Mouse (Mus musculus): ENCODE measurements at regions not wholly inside any gene's neighbourhood (a gene's known extent, or its start where the extent isn't known, plus 50 kb on each side); places are given as distances from the start of the nearest gene placed in this dataset.

GRCm38 (mm10) chr14:61898664-61899063 is 291.4 kb downstream of the Kcnrg start:
- Histone ChIP-seq H3K27me3 (ENCODE audit: control insufficient read depth, insufficient read depth, low read length, poor library complexity, severe bottlenecking) (no peaks in the 10 kb centered on the region), H3K36me3 (ENCODE audit: control insufficient read depth, insufficient read depth, low read length, poor library complexity, severe bottlenecking) (no peaks in the 10 kb centered on the region)
- DNase-seq (ENCODE audit: low read depth, low spot score): no peak

DNA sequence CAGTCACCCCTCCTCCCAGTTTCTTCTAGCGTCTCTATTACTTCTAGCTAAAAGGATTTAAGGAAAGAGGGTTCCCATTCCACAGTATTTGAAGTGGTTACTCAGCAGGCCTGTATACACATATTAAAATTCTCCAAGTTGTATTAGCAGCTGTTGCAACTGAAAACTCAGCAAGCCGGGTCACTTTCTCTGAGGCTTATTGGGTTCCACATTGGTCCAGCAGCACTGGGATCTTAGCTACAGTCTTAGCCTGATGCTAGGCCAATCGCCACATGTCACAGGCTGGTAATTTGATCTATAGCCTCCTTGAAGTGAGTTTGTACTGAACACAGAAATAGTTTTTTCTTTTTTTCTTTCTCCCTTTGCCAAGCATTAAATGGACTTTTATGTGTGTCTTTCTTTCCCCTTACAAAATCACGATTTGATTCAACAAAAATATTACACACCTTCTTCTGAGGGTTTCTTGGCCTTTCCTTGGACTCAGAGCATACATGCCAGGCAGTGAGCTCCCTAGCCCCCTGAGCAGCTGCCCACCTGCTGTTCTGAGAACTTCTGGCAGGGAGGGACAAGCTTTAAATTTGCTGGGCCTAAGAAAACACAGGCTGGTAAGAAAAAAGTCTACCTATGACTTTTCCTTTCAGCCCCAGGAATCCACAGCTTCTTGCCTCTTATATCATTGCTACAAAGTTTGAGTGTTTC is 297.3 kb downstream of the Kcnrg start:
- Histone ChIP-seq H3K36me3 (ENCODE audit: control insufficient read depth, insufficient read depth, low read length, poor library complexity, severe bottlenecking) (no peaks in the 10 kb centered on the region), H3K27me3 (ENCODE audit: control insufficient read depth, insufficient read depth, low read length, poor library complexity, severe bottlenecking) (no peaks in the 10 kb centered on the region)
- DNase-seq (ENCODE audit: low read depth, low spot score): no peak

DNA sequence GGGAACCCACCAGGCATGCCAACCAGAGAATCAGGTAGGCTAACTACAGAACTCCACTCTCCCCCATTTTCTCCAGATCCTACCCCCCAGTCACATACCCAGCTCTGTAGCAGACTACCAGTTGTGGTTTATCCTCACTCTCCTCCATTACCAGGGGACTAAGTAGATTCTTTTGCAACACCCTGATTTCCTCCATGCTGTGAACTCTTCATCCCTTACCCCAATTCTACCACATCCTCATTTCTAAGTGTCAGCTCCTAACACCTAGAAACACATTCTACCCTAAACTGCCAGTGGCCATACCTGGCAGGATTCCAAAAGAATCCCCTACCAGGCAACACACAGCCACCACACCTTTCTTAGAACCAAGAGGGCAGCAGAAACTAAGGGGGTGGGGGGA is 310.9 kb downstream of the Kcnrg start:
- no peak for DNase-seq (ENCODE audit: low read depth, low spot score)
- Histone ChIP-seq H3K27me3 (ENCODE audit: control insufficient read depth, insufficient read depth, low read length, poor library complexity, severe bottlenecking) (no peaks in the 10 kb centered on the region), H3K36me3 (ENCODE audit: control insufficient read depth, insufficient read depth, low read length, poor library complexity, severe bottlenecking) (no peaks in the 10 kb centered on the region)

GRCm38 (mm10) chr14:61931811-61932210 is 324.6 kb downstream of the Kcnrg start:
- Histone ChIP-seq H3K27me3 (ENCODE audit: control insufficient read depth, insufficient read depth, low read length, poor library complexity, severe bottlenecking) (no peaks in the 10 kb centered on the region), H3K36me3 (ENCODE audit: control insufficient read depth, insufficient read depth, low read length, poor library complexity, severe bottlenecking) (no peaks in the 10 kb centered on the region)
- DNase-seq (ENCODE audit: low read depth, low spot score): no peak

DNA sequence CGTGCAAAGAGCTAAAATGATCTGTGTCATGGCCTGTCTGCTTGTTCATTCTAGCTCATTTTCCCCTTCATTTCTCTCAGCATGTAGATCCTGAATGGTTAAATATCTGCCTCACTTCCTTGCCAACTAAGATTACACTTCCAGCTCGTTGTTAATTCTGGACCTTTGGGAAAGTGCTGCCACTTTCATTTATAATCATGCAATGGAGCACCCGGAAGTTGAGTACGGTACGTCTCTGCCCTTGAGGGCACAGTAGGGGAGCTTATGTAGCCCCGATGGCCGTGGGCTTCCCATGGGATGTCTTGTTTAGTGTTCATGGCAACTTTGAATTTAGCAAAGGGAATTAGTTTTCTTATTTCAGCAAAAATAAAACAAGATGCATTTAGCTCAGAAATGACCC is 334.4 kb downstream of the Kcnrg start:
- H3K36me3 ChIP-seq (ENCODE audit: control insufficient read depth, insufficient read depth, low read length, poor library complexity, severe bottlenecking): no peaks in the 10 kb centered on the region
- DNase-seq (ENCODE audit: low read depth, low spot score): no peak
- no peaks in the 10 kb centered on the region for H3K27me3 ChIP-seq (ENCODE audit: control insufficient read depth, insufficient read depth, low read length, poor library complexity, severe bottlenecking)

DNA sequence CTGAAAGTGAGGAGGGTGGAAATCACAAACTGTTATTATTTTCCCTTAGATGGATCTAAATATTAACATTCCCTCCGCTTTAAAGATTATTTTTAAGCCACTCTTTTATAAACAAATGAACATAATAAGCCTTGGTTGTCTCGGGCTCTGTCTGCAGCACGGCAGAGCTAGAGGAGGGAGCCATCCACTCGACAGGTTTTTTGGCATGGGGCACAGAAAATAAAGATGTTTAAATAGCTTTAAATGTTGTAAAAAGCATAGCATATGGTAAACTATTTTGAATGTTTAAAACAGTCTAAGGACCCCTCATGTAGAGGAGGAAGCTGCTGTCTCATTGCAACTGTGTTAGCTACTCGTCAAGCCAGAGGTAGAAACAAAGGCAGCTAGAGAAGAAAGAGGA is 338.4 kb downstream of the Kcnrg start:
- no peaks in the 10 kb centered on the region for H3K36me3 ChIP-seq (ENCODE audit: control insufficient read depth, insufficient read depth, low read length, poor library complexity, severe bottlenecking)

GRCm38 (mm10) chr14:61949446-61949845 is 342.2 kb downstream of the Kcnrg start:
- no peak for DNase-seq (ENCODE audit: low read depth, low spot score)
- no peaks in the 10 kb centered on the region; the same call in 1 of the 2 replicates for H3K27me3 ChIP-seq (ENCODE audit: control insufficient read depth, insufficient read depth, low read length, poor library complexity, severe bottlenecking)
- no peaks in the 10 kb centered on the region for H3K36me3 ChIP-seq (ENCODE audit: control insufficient read depth, insufficient read depth, low read length, poor library complexity, severe bottlenecking)

More for the DNA sequence above, 338.4 kb downstream of the Kcnrg start:
- H3K27me3 ChIP-seq (ENCODE audit: control insufficient read depth, insufficient read depth, low read length, poor library complexity, severe bottlenecking): no peaks in the 10 kb centered on the region; the same call in 1 of the 2 replicates
- DNase-seq (ENCODE audit: low read depth, low spot score): no peak

- no peaks in the 10 kb centered on the region; the same call in 1 of the 2 replicates for H3K27me3 ChIP-seq (ENCODE audit: control insufficient read depth, insufficient read depth, low read length, poor library complexity, severe bottlenecking)
- no peak for DNase-seq (ENCODE audit: low read depth, low spot score)
Observed at GRCm38 (mm10) chr14:61950004-61950403, 342.4 kb upstream of the Rnaseh2b start.

GRCm38 (mm10) chr14:61953029-61953428 is 339.4 kb upstream of the Rnaseh2b start:
- Histone ChIP-seq H3K36me3 (ENCODE audit: control insufficient read depth, insufficient read depth, low read length, poor library complexity, severe bottlenecking) (no peaks in the 10 kb centered on the region), H3K27me3 (ENCODE audit: control insufficient read depth, insufficient read depth, low read length, poor library complexity, severe bottlenecking) (no peaks in the 10 kb centered on the region)
- no peak for DNase-seq (ENCODE audit: low read depth, low spot score)

More at GRCm38 (mm10) chr14:61950004-61950403, 342.4 kb upstream of the Rnaseh2b start:
- H3K36me3 ChIP-seq (ENCODE audit: control insufficient read depth, insufficient read depth, low read length, poor library complexity, severe bottlenecking): no peaks in the 10 kb centered on the region

DNA sequence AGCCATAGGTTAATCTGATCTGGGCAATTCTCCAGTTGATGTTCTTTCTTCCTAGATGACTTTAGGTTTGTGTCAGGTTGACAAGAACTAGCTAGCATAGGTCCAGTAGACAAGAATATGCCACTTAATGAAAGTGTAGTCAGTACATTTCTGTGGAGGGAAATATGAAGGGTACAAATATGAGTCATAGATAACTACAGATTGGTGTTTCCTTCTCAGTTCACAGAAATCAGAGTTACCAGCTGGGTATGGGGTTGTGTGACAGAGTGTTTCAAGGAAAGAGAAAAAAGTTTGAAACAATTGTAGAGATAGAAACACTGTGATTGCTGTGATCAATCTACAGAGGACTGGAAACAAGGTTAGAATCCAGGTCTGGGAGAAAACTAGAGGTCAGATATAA is 337.0 kb upstream of the Rnaseh2b start:
- DNase-seq (ENCODE audit: low read depth, low spot score): no peak
- H3K27me3 ChIP-seq (ENCODE audit: control insufficient read depth, insufficient read depth, low read length, poor library complexity, severe bottlenecking): no peaks in the 10 kb centered on the region
- no peaks in the 10 kb centered on the region for H3K36me3 ChIP-seq (ENCODE audit: control insufficient read depth, insufficient read depth, low read length, poor library complexity, severe bottlenecking)

GRCm38 (mm10) chr14:61960243-61960957 is 332.0 kb upstream of the Rnaseh2b start:
- Histone ChIP-seq H3K36me3 (ENCODE audit: control insufficient read depth, insufficient read depth, low read length, poor library complexity, severe bottlenecking) (no peaks in the 10 kb centered on the region), H3K27me3 (ENCODE audit: control insufficient read depth, insufficient read depth, low read length, poor library complexity, severe bottlenecking) (no peaks in the 10 kb centered on the region; the same call in 1 of the 2 replicates)
- no peak for DNase-seq (ENCODE audit: low read depth, low spot score)

DNA sequence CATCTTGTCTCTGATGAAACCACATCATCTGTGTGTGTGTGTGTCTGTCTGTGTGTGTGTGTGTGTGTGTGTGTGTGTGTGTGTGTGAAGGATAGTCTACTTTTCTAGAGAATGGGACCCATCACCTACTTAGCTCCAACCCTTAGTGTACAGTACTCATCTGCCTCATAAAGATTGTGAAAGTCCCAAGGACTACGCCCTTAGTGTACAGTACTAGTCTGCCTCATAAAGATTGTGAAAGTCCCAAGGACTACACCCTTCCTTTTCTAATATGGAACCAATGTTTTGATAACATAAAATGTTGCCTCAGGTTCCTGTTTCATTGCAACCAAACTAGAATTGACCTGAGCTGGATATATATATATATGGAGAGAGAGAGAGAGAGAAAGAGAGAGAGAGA is 323.9 kb upstream of the Rnaseh2b start:
- H3K36me3 ChIP-seq (ENCODE audit: control insufficient read depth, insufficient read depth, low read length, poor library complexity, severe bottlenecking): no peaks in the 10 kb centered on the region
- no peak for DNase-seq (ENCODE audit: low read depth, low spot score)
- H3K27me3 ChIP-seq (ENCODE audit: control insufficient read depth, insufficient read depth, low read length, poor library complexity, severe bottlenecking): no peaks in the 10 kb centered on the region

DNA sequence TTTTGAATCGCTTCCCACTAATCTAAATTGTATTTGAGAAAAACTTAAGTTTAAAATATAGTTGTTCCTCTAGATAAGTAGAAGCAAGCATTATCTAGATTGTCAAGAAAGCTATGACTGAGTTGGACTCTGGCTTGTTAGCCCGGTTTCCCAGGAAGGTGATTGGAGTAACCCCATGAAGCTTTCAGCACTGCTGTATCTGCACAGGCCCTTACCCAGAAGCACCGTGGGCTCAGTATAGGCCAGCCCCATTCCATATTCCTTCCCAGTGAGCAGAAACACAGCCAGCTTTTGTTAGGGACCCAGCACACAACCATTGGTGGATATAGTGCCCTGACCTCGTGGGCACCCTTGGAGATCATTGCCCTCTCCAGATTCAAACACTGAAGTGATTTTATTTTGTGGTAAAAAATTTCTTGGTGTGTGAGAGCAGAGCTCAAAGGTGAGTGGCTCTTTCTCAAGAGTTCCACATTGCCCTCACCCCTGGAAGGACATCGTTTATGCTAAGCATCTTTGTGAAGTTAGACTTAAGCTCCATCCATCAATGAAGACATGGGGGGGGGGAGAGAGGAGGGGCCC is 323.3 kb upstream of the Rnaseh2b start:
- no peak for DNase-seq (ENCODE audit: low read depth, low spot score)
- no peaks in the 10 kb centered on the region for H3K27me3 ChIP-seq (ENCODE audit: control insufficient read depth, insufficient read depth, low read length, poor library complexity, severe bottlenecking)
- H3K36me3 ChIP-seq (ENCODE audit: control insufficient read depth, insufficient read depth, low read length, poor library complexity, severe bottlenecking): no peaks in the 10 kb centered on the region

DNA sequence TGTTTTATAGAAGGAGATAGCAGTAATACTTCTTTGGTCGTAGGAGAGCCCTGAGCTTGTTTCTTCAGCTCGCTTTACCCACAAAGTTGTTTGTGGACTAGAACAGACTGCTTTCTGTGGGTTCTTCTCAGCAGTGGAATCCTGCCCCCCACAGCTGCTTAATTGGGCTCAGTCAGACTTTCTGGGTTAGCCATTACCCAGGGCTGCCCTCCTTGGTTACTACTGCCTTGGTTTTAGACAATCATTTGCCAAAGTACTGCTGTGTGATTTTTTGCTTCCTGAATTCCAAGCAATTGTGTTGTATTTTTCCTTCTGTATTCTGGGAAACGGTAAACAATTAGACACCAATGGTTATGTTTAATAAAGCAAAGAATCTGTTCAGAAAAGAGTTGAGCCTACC is 321.8 kb upstream of the Rnaseh2b start:
- DNase-seq (ENCODE audit: low read depth, low spot score): peak; percentile 4

More for the DNA sequence above, 321.8 kb upstream of the Rnaseh2b start:
- Histone ChIP-seq H3K27me3 (ENCODE audit: control insufficient read depth, insufficient read depth, low read length, poor library complexity, severe bottlenecking) (no peaks in the 10 kb centered on the region), H3K36me3 (ENCODE audit: control insufficient read depth, insufficient read depth, low read length, poor library complexity, severe bottlenecking) (no peaks in the 10 kb centered on the region)

Data from splenic B cell, adult 2 months (primary cell).